Mouse (Mus musculus) spleen, adult 2 months (tissue): Measurements from ENCODE around the gene Fam186b.

Source experiments
- CTCF ChIP-seq: fragments of 200-500 bp; IDR thresholded peaks from 2 replicates; pipeline ENCODE4 v1.5.1; 2011; ENCODE audit warnings: mild to moderate bottlenecking, inconsistent platforms; ENCODE audit not compliant: insufficient read depth, insufficient read length, insufficient replicate concordance; ENCODE audit errors: extremely low read depth
- POLR2A ChIP-seq: fragments of 200-500 bp; IDR thresholded peaks from 2 replicates; pipeline ENCODE4 v1.6.1; 2011; ENCODE audit warnings: low read depth, low read length, inconsistent platforms

DNA sequence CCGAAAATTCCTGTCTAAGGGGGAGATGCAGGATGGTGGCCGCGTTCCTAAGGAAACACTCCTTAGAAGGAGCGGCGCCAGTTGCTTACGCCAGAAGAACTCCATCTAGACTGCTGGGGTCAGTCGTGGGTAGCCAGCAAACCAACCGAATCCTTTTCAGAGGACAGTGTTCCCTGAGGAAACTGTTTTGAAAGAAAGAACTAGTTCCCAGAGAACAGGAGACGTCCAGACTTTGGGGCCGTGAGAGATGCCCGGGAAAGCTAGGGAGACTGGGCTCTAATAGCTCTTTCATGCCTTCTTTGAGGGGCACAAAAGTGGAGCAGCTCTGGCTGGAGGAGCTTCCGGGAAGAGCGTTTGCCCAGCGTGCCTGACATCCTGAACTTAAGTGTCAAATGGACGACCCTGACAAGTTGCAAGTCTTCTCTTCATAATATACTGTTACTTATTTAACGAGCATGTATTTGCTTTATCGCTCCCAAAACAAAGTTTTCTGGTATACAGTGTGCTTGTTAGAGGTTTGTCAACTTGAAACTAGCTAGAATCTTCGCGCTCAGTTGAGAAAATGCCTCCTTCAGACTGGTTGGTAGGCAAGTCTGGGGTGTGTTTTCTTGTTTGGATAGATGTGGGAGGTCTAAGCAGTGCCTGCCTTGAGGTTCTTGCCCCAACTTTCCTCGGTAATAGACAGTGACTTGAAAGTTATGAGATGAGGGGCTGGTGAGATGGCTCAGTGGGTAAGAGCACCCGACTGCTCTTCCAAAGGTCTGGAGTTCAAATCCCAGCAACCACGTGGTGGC lies 43.1 kb downstream of the Fam186b start:
- no peak for TF ChIP-seq CTCF
- TF ChIP-seq POLR2A = no peak
